Mouse (Mus musculus) left cerebral cortex, adult 9 months (tissue): ENCODE results near the gene Pfkfb4.

ENCODE experiments used
- DNase-seq, 2 experiments: peaks; one replicate each; pipeline ENCODE4 v3.0.0; 2022; ENCODE audit warnings: low spot score in 2 of 2

Pfkfb4 gene

GRCm38 (mm10) chr9:109032435-109032834 is 40.9 kb downstream of the Pfkfb4 start:
- DNase-seq = no peak

- peak in 1 of 2 experiments; percentile 13 for DNase-seq
These were observed 46.7 kb downstream of the Pfkfb4 start, which contains the start of gene Shisa5 for GRCm38 (mm10) chr9:109038086-109038895. Shisa5 (plus strand) TSS chr9:109038565.

GRCm38 (mm10) chr9:109038901-109039364 is 47.4 kb downstream of the Pfkfb4 start:
- DNase-seq = no peak

- DNase-seq = peak in 1 of 2 experiments; percentile 1
These were observed 48.1 kb downstream of the Pfkfb4 start for GRCm38 (mm10) chr9:109039681-109040080.

GRCm38 (mm10) chr9:109040216-109040615 is 48.6 kb downstream of the Pfkfb4 start:
- peak in 1 of 2 experiments; percentile 1 for DNase-seq

GRCm38 (mm10) chr9:109040906-109041305 is 49.3 kb downstream of the Pfkfb4 start:
- DNase-seq = peak in 1 of 2 experiments; percentile 0

- DNase-seq = peak in 1 of 2 experiments; percentile 1
These were observed 49.8 kb downstream of the Pfkfb4 start for GRCm38 (mm10) chr9:109041351-109041750.

GRCm38 (mm10) chr9:109046306-109046705 is 54.7 kb downstream of the Pfkfb4 start:
- DNase-seq = peak in 1 of 2 experiments; percentile 63

- DNase-seq = no peak
These were observed 57.7 kb downstream of the Pfkfb4 start for GRCm38 (mm10) chr9:109049316-109049715.

GRCm38 (mm10) chr9:109049996-109050673 is 58.6 kb downstream of the Pfkfb4 start:
- DNase-seq = no peak

GRCm38 (mm10) chr9:109050674-109050997 is 59.1 kb downstream of the Pfkfb4 start:
- no peak for DNase-seq

GRCm38 (mm10) chr9:109051011-109051501 is 59.5 kb downstream of the Pfkfb4 start:
- no peak for DNase-seq

- no peak for DNase-seq
These were observed 60.3 kb downstream of the Pfkfb4 start for GRCm38 (mm10) chr9:109051651-109052489.

- no peak for DNase-seq
These were observed 61.1 kb downstream of the Pfkfb4 start for GRCm38 (mm10) chr9:109052490-109053260.

- no peak for DNase-seq
These were observed 61.8 kb downstream of the Pfkfb4 start for GRCm38 (mm10) chr9:109053366-109053765.

GRCm38 (mm10) chr9:109053851-109054250 is 62.3 kb downstream of the Pfkfb4 start:
- no peak for DNase-seq

GRCm38 (mm10) chr9:109054712-109055111 is 63.1 kb downstream of the Pfkfb4 start:
- DNase-seq = peak; percentile 65 to 85

GRCm38 (mm10) chr9:109055271-109056030 is 63.9 kb downstream of the Pfkfb4 start:
- DNase-seq = peak in 1 of 2 experiments; percentile 41

GRCm38 (mm10) chr9:109056081-109056690 is 64.6 kb downstream of the Pfkfb4 start:
- DNase-seq = no peak

- no peak for DNase-seq
These were observed 65.3 kb downstream of the Pfkfb4 start for GRCm38 (mm10) chr9:109056916-109057315.
